Mouse (Mus musculus) erythroblast, embryonic 14.5 days (primary cell): Measurements from ENCODE around the gene Scnn1b. TPM values are rescaled to one million over a fixed set of nuclear protein-coding genes. Genes with fewer than 3 reads are reported as not detected.

Experiments used
- H3K27me3 ChIP-seq: 2 replicates; pipeline ENCODE4 v1.6.1; 2012; ENCODE audit warnings: inconsistent platforms; ENCODE audit not compliant: control insufficient read depth
- H3K36me3 ChIP-seq: 2 replicates; pipeline ENCODE4 v1.6.1; 2012; ENCODE audit warnings: mild to moderate bottlenecking, inconsistent platforms; ENCODE audit not compliant: control insufficient read depth
- H3K4me1 ChIP-seq: 2 replicates; pipeline ENCODE4 v1.6.1; 2012; ENCODE audit warnings: inconsistent platforms; ENCODE audit not compliant: control insufficient read depth
- H3K4me3 ChIP-seq: replicated peaks from 2 replicates; pipeline ENCODE3; 2012; ENCODE audit warnings: moderate library complexity, mild to moderate bottlenecking, inconsistent platforms
- H3K9me3 ChIP-seq: 2 replicates; pipeline ENCODE4 v1.6.1; 2012; ENCODE audit warnings: low read length, inconsistent platforms, mixed read lengths; ENCODE audit not compliant: control insufficient read depth
- GATA1 ChIP-seq: IDR thresholded peaks from 2 replicates; pipeline ENCODE4 v1.6.1; 2012; ENCODE audit warnings: low read length, inconsistent platforms, mixed read lengths
- TAL1 ChIP-seq: IDR thresholded peaks from 3 replicates; pipeline ENCODE4 v1.6.1; 2012; ENCODE audit warnings: low read length, inconsistent platforms, mixed read lengths
- polyA plus RNA-seq: library from polyadenylated mRNA; stranded (reverse); fragments of >175 nt; gene quantifications from 2 replicates; pipeline ENCODE4 v1.2.3, GENCODE M21; 2012

Scnn1b gene
- polyA plus RNA-seq, 1 experiment = not detected

DNA sequence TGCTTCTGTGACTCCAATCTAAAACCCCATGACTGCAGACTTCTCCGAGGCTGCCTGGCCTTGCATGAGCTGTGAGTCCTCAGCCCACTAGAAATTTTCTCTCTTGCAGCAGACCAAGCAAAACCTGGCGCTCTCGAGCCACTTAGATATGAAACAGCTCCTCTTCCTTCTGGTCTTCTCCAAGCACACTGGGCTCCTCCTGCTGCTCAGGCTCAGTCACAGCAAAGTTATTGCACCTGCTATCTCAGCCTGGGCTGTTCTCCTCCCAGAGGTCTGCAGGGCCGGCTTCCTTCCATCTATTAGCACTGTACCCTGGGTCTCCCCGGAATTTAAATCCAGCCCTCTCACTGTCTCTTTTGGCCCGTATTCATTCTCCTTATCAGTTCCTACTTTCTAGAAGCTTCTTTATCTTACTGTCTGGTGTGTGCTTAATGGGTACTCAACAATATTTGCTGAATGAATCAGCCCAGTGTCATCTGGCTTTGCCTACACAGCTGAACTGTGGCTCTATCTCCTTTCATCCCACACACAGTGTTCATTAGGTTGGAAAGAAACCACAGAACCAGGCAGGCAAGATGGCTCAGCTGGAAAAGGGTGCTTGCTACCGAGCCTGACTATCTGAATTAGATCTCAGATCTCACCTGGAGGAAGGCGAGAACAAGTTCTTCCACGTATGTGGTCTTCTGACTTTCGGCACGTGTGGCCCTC, 7.5 kb upstream of the Scnn1b start:
- no peaks in the 10 kb centered on the region for H3K27me3 ChIP-seq
- TF ChIP-seq GATA1 (no peak), TAL1 (no peak)
- no peaks in the 10 kb centered on the region for H3K36me3 ChIP-seq
- no peak overlapping the region for H3K4me3 ChIP-seq
- no peaks in the 10 kb centered on the region for H3K9me3 ChIP-seq
- H3K4me1 ChIP-seq = no peaks in the 10 kb centered on the region

DNA sequence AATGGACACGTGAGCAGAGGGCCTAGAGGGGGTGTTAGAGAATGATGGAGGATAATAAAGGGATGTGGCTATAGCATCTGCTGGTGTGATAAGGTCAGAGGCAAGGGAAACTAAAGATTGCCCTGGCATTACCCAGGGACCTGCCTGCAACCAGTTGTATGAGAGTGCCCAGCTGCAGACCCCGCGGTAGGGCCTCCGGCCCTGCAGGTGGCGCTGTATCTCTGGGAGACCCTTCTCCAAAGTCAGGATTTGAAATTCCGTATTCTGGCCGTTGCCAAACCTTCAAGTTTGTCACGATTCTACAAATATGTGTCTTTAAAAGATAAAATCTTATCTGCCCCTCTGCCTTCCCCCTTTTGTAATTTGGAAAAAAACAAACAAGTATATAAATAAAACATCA, 5.9 kb upstream of the Scnn1b start:
- no peak overlapping the region for H3K4me3 ChIP-seq
- TF ChIP-seq GATA1 (no peak), TAL1 (no peak)
- H3K36me3 ChIP-seq = no peaks in the 10 kb centered on the region
- H3K27me3 ChIP-seq = peaks cover 3% of the 10 kb centered on the region; the same call in 1 of the 2 replicates
- H3K9me3 ChIP-seq = no peaks in the 10 kb centered on the region
- H3K4me1 ChIP-seq = no peaks in the 10 kb centered on the region

DNA sequence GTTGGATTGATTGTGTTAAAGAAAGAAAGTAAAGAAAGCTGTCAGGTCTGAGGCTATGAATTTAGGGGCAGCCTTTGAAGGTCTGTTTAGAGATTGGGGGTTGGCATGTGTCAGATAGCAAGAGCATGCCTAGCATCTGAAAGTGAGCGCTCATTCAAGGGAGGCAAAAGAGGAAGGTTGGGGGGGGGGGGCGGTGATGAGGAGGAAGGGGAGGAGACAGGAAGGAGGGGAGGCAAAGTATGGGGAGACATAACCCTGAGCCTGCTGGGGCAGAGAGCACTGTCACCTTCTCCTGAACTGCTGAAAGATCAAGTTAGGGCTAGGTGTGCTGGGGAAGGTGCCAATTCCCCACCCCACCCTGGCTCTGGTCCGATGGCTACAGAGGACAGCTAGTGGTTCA, 6.8 kb downstream of the Scnn1b start:
- Histone ChIP-seq H3K4me3 (no peak overlapping the region), H3K36me3 (no peaks in the 10 kb centered on the region), H3K27me3 (no peaks in the 10 kb centered on the region), H3K9me3 (no peaks in the 10 kb centered on the region), H3K4me1 (no peaks in the 10 kb centered on the region)
- TF ChIP-seq GATA1 = no peak

DNA sequence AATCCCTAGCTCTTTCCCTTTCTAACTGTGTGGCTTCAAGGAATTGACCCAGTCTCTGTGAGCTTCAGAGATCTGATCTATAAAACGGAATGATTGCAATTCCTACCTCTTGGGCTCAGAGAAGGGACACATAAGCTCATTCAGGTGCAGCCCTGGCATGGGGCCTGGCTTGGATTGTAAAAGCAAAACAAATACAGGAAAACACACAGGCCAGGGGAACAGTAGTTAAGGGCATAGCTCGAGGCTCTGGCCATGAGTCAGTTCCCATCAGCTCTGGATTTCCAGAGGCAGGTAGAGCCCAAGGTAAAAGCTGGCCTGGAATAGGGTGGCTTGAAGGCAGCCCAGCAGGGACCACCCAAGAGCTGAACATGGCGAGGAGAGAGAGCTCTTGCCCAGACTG, 9.2 kb downstream of the Scnn1b start:
- Histone ChIP-seq H3K9me3 (no peaks in the 10 kb centered on the region), H3K36me3 (no peaks in the 10 kb centered on the region), H3K4me1 (no peaks in the 10 kb centered on the region), H3K4me3 (no peak overlapping the region), H3K27me3 (no peaks in the 10 kb centered on the region)
- no peak for TF ChIP-seq TAL1
- no peak for TF ChIP-seq GATA1

DNA sequence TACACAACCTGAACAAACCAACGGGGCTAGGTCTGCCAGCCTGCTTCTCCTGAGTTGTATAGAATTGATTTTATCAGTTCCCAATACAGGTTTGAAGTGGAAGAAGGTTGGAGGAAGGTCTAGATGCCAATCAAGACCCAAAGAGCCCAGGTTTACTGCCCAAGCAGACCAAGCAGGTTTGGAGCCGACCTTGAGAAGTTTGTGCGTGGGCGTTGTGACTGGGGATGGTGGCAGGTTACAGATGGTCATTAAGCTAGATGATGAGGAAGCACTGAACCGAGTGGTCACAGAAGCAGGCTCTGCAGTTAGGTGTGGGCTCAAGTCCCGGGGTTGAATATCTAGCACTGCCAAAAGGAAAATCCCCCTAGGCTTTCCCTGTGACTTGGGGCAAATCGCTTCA, 9.9 kb downstream of the Scnn1b start:
- no peaks in the 10 kb centered on the region for H3K9me3 ChIP-seq
- H3K27me3 ChIP-seq = no peaks in the 10 kb centered on the region
- no peak for TF ChIP-seq TAL1
- no peak for TF ChIP-seq GATA1
- H3K36me3 ChIP-seq = no peaks in the 10 kb centered on the region
- no peaks in the 10 kb centered on the region for H3K4me1 ChIP-seq
- H3K4me3 ChIP-seq = no peak overlapping the region

DNA sequence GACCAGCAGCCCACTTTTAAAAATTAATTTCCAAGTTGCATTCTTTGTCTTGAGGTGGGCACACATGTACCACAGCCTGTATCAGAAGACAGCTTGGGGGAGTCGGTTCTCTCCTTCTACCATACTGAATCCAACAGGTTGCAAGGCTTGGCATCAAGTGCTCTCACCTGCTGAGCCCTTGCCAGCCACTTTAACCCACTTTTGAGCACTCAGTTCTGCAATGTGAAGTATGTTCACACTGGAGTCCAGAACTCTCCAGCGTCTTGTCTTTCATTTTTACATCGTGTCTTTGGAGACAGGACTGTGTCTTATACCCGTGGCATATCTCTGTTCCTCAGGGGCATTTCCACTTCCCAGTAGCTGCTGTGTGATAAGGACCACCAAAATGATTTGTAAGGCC, 15.4 kb downstream of the Scnn1b start:
- H3K4me3 ChIP-seq = no peak overlapping the region
- H3K36me3 ChIP-seq = no peaks in the 10 kb centered on the region
- no peaks in the 10 kb centered on the region for H3K4me1 ChIP-seq
- TF ChIP-seq TAL1 (no peak), GATA1 (no peak)
- no peaks in the 10 kb centered on the region for H3K27me3 ChIP-seq
- no peaks in the 10 kb centered on the region for H3K9me3 ChIP-seq

DNA sequence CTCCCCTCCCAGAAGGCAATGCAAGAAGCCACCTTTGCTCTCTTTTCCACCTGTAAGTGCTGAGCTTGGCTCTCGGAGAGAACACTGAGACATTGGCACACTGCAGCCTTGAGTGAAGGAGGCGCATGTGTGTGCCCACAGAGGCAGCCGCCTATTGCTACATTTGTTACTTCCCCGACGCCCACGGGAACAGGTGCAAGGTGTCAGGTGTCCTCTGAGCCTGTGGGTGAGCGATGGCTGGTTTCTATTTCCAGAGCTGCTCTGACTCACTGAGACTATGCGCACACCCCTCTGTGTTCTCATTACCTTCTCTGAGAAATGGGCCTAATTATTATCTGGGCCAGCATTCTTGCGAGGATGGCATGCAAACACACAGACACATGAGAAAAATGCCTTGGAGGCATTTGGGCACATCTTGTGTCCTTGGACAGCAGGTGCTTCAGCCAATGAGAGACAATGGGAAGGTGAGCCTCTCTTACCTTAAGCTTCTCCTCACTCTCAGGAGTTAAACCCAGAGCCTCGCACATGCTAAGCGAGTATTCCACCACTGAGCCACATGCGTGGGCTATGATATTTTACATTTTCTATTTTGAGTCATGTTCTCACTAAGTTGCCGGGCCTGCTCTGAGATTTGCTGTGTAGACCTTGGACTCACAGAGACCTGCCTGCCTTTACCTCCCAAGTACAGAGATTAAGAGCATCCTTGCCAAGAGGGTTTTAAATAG, 26.0 kb downstream of the Scnn1b start:
- Histone ChIP-seq H3K36me3 (no peaks in the 10 kb centered on the region), H3K27me3 (no peaks in the 10 kb centered on the region), H3K4me3 (no peak overlapping the region), H3K4me1 (no peaks in the 10 kb centered on the region), H3K9me3 (peaks cover 3% of the 10 kb centered on the region; the same call in 1 of the 2 replicates)
- no peak for TF ChIP-seq GATA1

DNA sequence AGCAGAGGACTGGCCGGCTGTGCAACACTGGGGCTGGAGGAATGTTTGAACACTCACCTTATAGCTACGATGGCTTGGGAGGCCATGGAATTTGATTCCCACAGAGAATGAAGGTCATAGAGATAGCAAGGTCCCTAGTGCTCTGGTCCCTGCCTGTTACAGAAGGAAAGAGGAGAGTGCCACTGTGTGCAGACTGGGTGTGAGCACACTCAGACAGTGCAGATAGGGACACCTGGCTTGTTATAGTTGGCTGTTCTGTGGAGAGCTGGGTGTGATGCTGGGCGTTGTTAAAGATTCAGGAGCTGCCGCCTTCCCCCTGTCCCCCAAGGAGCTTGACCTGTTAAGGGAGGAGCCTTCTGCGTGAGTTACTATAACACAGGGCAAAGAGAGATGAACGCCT, 31.9 kb downstream of the Scnn1b start:
- H3K36me3 ChIP-seq = no peaks in the 10 kb centered on the region
- no peak overlapping the region for H3K4me3 ChIP-seq
- peaks cover 1% of the 10 kb centered on the region; the same call in 1 of the 2 replicates for H3K4me1 ChIP-seq
- H3K27me3 ChIP-seq = peaks cover 6% of the 10 kb centered on the region
- TF ChIP-seq TAL1 = no peak
- no peak for TF ChIP-seq GATA1
- H3K9me3 ChIP-seq = peaks cover 1% of the 10 kb centered on the region; the same call in 1 of the 2 replicates

DNA sequence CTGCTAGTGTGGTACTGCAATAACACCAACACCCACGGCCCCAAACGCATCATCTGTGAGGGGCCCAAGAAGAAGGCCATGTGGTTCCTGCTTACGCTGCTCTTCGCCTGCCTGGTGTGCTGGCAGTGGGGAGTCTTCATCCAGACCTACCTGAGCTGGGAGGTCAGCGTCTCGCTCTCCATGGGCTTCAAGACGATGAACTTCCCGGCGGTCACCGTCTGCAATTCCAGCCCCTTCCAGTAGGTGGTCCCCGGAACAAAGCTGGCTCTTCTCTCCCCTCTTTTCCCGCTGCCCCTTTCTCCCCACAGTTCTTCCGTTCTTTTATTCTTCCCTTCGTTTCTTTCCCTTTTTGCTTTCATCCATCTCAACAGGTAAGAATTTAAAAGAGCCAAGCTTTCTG, 34.5 kb downstream of the Scnn1b start:
- H3K4me1 ChIP-seq = peaks cover 1% of the 10 kb centered on the region; the same call in 1 of the 2 replicates
- H3K9me3 ChIP-seq = no peaks in the 10 kb centered on the region; the same call in 1 of the 2 replicates
- peaks cover 6% of the 10 kb centered on the region for H3K27me3 ChIP-seq
- H3K4me3 ChIP-seq = no peak overlapping the region
- TF ChIP-seq GATA1 = no peak
- no peak for TF ChIP-seq TAL1
- H3K36me3 ChIP-seq = no peaks in the 10 kb centered on the region
